Mouse (Mus musculus): ENCODE results near the gene Mbl2. TPM values are rescaled to one million over a fixed set of nuclear protein-coding genes. Genes with fewer than 3 reads are reported as not detected.

The Mbl2 gene
- polyA plus RNA-seq, 1 experiment from 2014 or later: not detected

- Histone ChIP-seq H3K9ac (ENCODE audit: low read length) (no peak overlapping the region), H3K4me1 (ENCODE audit: control insufficient read depth in 2 of 2, insufficient read depth in 2 of 2, low read length in 2 of 2) (no peaks in the 10 kb centered on the region), H3K27me3 (ENCODE audit: control insufficient read depth, insufficient read depth, low read length) (no peaks in the 10 kb centered on the region; the same call in 1 of the 2 replicates), H3K36me3 (ENCODE audit: control insufficient read depth, insufficient read depth, low read length) (no peaks in the 10 kb centered on the region), H3K4me2 (ENCODE audit: low read length) (no peak overlapping the region), H3K4me3 (ENCODE audit: control insufficient read depth in 1 of 2, insufficient read depth in 1 of 2, low read depth in 1 of 2, low read length in 2 of 2) (no peak overlapping the region), H3K27ac (replicated peaks in 1 of 2; ENCODE audit: control insufficient read depth in 1 of 2, insufficient read depth in 1 of 2, low read depth in 2 of 2, low read length in 2 of 2) (no peak overlapping the region), H3K9me3 (ENCODE audit: control insufficient read depth, low read length) (no peaks in the 10 kb centered on the region)
- ATAC-seq (ENCODE audit: insufficient number of reproducible peaks, insufficient read depth, low FRiP score, low read depth): no peak
- 22% methylated on average over 11 of the region's 11 CpGs for WGBS
Measured at GRCm38 (mm10) chr19:30247359-30247758, 14.6 kb downstream of the Mbl2 start.

- Histone ChIP-seq H3K27ac (replicated peaks in 1 of 2; ENCODE audit: control insufficient read depth in 1 of 2, insufficient read depth in 1 of 2, low read depth in 2 of 2, low read length in 2 of 2) (no peak overlapping the region), H3K27me3 (ENCODE audit: control insufficient read depth, insufficient read depth, low read length) (no peaks in the 10 kb centered on the region; the same call in 1 of the 2 replicates), H3K4me2 (ENCODE audit: low read length) (no peak overlapping the region), H3K4me1 (ENCODE audit: control insufficient read depth in 2 of 2, insufficient read depth in 2 of 2, low read length in 2 of 2) (no peaks in the 10 kb centered on the region), H3K9ac (ENCODE audit: low read length) (no peak overlapping the region), H3K36me3 (ENCODE audit: control insufficient read depth, insufficient read depth, low read length) (no peaks in the 10 kb centered on the region), H3K9me3 (ENCODE audit: control insufficient read depth, low read length) (no peaks in the 10 kb centered on the region), H3K4me3 (ENCODE audit: control insufficient read depth in 1 of 2, insufficient read depth in 1 of 2, low read depth in 1 of 2, low read length in 2 of 2) (no peak overlapping the region)
- ATAC-seq (ENCODE audit: insufficient number of reproducible peaks, insufficient read depth, low FRiP score, low read depth): no peak
- 6% methylated on average over 8 of the region's 8 CpGs for WGBS
Measured at GRCm38 (mm10) chr19:30248822-30249221, 16.1 kb downstream of the Mbl2 start.

- Histone ChIP-seq H3K9ac (ENCODE audit: low read length) (no peak overlapping the region), H3K27ac (replicated peaks in 1 of 2; ENCODE audit: control insufficient read depth in 1 of 2, insufficient read depth in 1 of 2, low read depth in 2 of 2, low read length in 2 of 2) (no peak overlapping the region), H3K36me3 (ENCODE audit: control insufficient read depth, insufficient read depth, low read length) (no peaks in the 10 kb centered on the region), H3K27me3 (ENCODE audit: control insufficient read depth, insufficient read depth, low read length) (no peaks in the 10 kb centered on the region), H3K4me3 (ENCODE audit: control insufficient read depth in 1 of 2, insufficient read depth in 1 of 2, low read depth in 1 of 2, low read length in 2 of 2) (no peak overlapping the region), H3K4me2 (ENCODE audit: low read length) (no peak overlapping the region), H3K9me3 (ENCODE audit: control insufficient read depth, low read length) (no peaks in the 10 kb centered on the region), H3K4me1 (ENCODE audit: control insufficient read depth in 2 of 2, insufficient read depth in 2 of 2, low read length in 2 of 2) (no peaks in the 10 kb centered on the region)
- no peak for ATAC-seq (ENCODE audit: insufficient number of reproducible peaks, insufficient read depth, low FRiP score, low read depth)
- 67% methylated on average over 2 of the region's 2 CpGs for WGBS
Measured at GRCm38 (mm10) chr19:30252253-30252652, 19.5 kb downstream of the Mbl2 start.

- no peak overlapping the region for H3K4me3 ChIP-seq (ENCODE audit: control insufficient read depth in 1 of 2, insufficient read depth in 1 of 2, low read depth in 1 of 2, low read length in 2 of 2)
- ATAC-seq (ENCODE audit: insufficient number of reproducible peaks, insufficient read depth, low FRiP score, low read depth): no peak
- no peaks in the 10 kb centered on the region for H3K27me3 ChIP-seq (ENCODE audit: control insufficient read depth, insufficient read depth, low read length)
- no peaks in the 10 kb centered on the region for H3K4me1 ChIP-seq (ENCODE audit: control insufficient read depth in 2 of 2, insufficient read depth in 2 of 2, low read length in 2 of 2)
- H3K27ac ChIP-seq (replicated peaks in 1 of 2; ENCODE audit: control insufficient read depth in 1 of 2, insufficient read depth in 1 of 2, low read depth in 2 of 2, low read length in 2 of 2): no peak overlapping the region
- H3K9me3 ChIP-seq (ENCODE audit: control insufficient read depth, low read length): no peaks in the 10 kb centered on the region
- H3K36me3 ChIP-seq (ENCODE audit: control insufficient read depth, insufficient read depth, low read length): no peaks in the 10 kb centered on the region
- H3K4me2 ChIP-seq (ENCODE audit: low read length): no peak overlapping the region
- H3K9ac ChIP-seq (ENCODE audit: low read length): no peak overlapping the region
- WGBS: 26% methylated on average over 6 of the region's 6 CpGs
Measured at GRCm38 (mm10) chr19:30256339-30256738, 23.6 kb downstream of the Mbl2 start.

GRCm38 (mm10) chr19:30281125-30281524, 48.4 kb downstream of the Mbl2 start:
- Histone ChIP-seq H3K27me3 (ENCODE audit: control insufficient read depth, insufficient read depth, low read length) (no peaks in the 10 kb centered on the region), H3K27ac (replicated peaks in 1 of 2; ENCODE audit: control insufficient read depth in 1 of 2, insufficient read depth in 1 of 2, low read depth in 2 of 2, low read length in 2 of 2) (no peak overlapping the region), H3K4me2 (ENCODE audit: low read length) (no peak overlapping the region), H3K9ac (ENCODE audit: low read length) (no peak overlapping the region), H3K4me3 (ENCODE audit: control insufficient read depth in 1 of 2, insufficient read depth in 1 of 2, low read depth in 1 of 2, low read length in 2 of 2) (no peak overlapping the region), H3K4me1 (ENCODE audit: control insufficient read depth in 2 of 2, insufficient read depth in 2 of 2, low read length in 2 of 2) (peaks cover 2 to 16% of the 10 kb centered on the region in 2 experiments; a peak in 3 of 4 replicates), H3K9me3 (ENCODE audit: control insufficient read depth, low read length) (no peaks in the 10 kb centered on the region), H3K36me3 (ENCODE audit: control insufficient read depth, insufficient read depth, low read length) (no peaks in the 10 kb centered on the region)
- ATAC-seq (ENCODE audit: insufficient number of reproducible peaks, insufficient read depth, low FRiP score, low read depth): no peak
- WGBS: 16% methylated on average over 5 of the region's 5 CpGs

- 84% methylated on average over 6 of the region's 6 CpGs for WGBS
- H3K9me3 ChIP-seq (ENCODE audit: control insufficient read depth, low read length): no peaks in the 10 kb centered on the region
- no peaks in the 10 kb centered on the region for H3K27me3 ChIP-seq (ENCODE audit: control insufficient read depth, insufficient read depth, low read length)
- no peak overlapping the region for H3K4me3 ChIP-seq (ENCODE audit: control insufficient read depth in 1 of 2, insufficient read depth in 1 of 2, low read depth in 1 of 2, low read length in 2 of 2)
- H3K4me2 ChIP-seq (ENCODE audit: low read length): no peak overlapping the region
- peaks cover 0 to 2% of the 10 kb centered on the region in 2 experiments; a peak in 1 of 4 replicates for H3K4me1 ChIP-seq (ENCODE audit: control insufficient read depth in 2 of 2, insufficient read depth in 2 of 2, low read length in 2 of 2)
- no peak for ATAC-seq (ENCODE audit: insufficient number of reproducible peaks, insufficient read depth, low FRiP score, low read depth)
- no peak overlapping the region for H3K27ac ChIP-seq (replicated peaks in 1 of 2; ENCODE audit: control insufficient read depth in 1 of 2, insufficient read depth in 1 of 2, low read depth in 2 of 2, low read length in 2 of 2)
- no peaks in the 10 kb centered on the region for H3K36me3 ChIP-seq (ENCODE audit: control insufficient read depth, insufficient read depth, low read length)
- H3K9ac ChIP-seq (ENCODE audit: low read length): no peak overlapping the region
Measured at GRCm38 (mm10) chr19:30287899-30288490, 55.3 kb downstream of the Mbl2 start.

Small RNAs within 50 kb of the gene (microRNA-seq; reads per million reads assigned to microRNA genes)
- gene Gm24108: not detected

Other genes starting within 250 kb of the Mbl2 start
- not detected in 2 replicates for gene Trpd52l3, start 229.2 kb upstream of the Mbl2 start, polyA plus RNA-seq (2014; fragmentation: Nextera tagmentation; extraction: Ambion mirVana)
- gene Uhrf2, start 202.4 kb upstream of the Mbl2 start, polyA plus RNA-seq (2014; fragmentation: Nextera tagmentation; extraction: Ambion mirVana): 50.1 and 54.6 TPM in 2 replicates
- gene Gldc, start 57.5 kb upstream of the Mbl2 start, polyA plus RNA-seq (2014; fragmentation: Nextera tagmentation; extraction: Ambion mirVana): 1.0 and 1.7 TPM in 2 replicates

Data from heart, embryonic 14.5 days (tissue).